Mouse (Mus musculus): ENCODE results near the gene Bsx.

Gene Bsx

GRCm38 (mm10) chr9:40892456-40892855 is 18.5 kb downstream of the Bsx start:
- no peak for DNase-seq (ENCODE audit: inconsistent ontology term)

DNA sequence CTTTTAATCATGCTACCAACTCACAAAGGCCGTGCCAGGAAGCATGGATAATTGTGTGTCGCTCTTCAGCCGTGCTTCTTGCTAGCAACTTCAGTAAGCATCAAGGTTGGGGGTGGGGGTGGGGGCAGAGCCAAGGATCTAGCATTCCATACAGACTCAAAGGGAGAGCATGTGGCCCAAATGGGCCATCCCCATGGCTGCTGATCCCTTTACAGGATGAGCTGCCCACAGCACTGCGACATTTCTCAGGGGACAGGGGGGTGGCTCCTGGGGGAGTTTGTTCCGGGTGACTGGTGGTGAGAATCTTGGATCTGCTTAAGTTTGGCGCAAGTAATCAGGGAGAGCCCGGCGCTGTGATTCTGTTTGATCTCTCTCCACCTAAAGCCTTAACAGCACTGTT is 33.5 kb downstream of the Bsx start:
- no peak for DNase-seq (ENCODE audit: inconsistent ontology term)

GRCm38 (mm10) chr9:40908411-40908810 is 34.5 kb downstream of the Bsx start:
- no peak for DNase-seq (ENCODE audit: inconsistent ontology term)

DNA sequence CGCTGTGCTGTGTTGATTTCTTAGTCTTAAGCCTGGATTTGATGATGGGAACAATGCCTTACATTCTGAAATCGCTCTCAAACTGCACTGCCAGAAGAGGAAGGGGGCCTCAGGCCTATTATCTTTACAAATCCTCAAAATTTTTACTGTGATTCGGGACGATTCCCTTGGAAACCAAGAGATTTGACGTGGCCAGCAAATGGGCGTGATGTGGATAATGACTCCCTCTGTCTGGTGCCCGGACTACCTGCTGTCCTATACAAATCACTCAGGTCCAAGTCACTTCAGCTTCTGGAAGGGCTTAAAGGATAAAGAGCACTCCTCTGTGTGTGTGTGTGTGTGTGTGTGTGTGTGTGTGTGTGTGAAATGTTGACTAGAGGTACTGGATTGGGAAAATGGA is 35.0 kb downstream of the Bsx start:
- peak; percentile 11 for DNase-seq (ENCODE audit: inconsistent ontology term)

DNA sequence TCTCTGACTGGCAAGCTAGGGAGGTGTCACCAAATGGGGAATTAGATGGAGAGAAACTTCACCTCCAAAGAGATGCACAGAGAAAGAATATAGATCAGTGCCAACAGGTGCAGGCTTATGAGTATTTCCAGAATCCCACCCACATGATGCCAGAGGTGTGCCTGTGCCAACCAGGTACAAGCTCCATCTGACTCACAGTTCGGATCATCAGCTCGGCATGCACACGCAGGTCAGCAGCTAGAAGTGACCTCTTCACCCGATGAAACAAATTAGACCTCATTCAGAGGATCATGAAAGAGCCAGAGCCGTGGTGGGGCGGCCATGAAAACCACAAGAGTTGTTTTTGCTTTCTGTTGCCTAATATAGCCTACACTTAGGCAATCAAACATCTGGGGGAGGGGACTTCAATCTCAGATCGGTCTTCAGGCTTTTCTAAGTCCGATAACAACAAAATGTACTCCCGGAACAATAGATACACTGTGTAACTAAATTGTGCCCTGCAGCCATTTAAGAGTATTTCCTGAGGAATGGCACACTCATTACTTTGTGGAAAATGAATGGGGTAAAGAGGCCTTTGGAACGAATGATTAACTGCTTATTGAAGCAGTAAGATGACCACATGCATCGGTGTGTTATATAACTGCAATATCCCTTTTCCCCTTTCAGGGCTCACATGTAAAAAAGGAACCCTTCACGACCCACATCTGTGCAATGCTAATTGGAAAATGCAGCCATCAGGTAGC is 44.1 kb downstream of the Bsx start:
- peak; percentile 60 for DNase-seq (ENCODE audit: inconsistent ontology term)

- no peak for DNase-seq (ENCODE audit: inconsistent ontology term)
Observed at GRCm38 (mm10) chr9:40927351-40927980, 53.5 kb downstream of the Bsx start.
